Mouse (Mus musculus): Measurements from ENCODE around the gene Gucy2c.

DNA sequence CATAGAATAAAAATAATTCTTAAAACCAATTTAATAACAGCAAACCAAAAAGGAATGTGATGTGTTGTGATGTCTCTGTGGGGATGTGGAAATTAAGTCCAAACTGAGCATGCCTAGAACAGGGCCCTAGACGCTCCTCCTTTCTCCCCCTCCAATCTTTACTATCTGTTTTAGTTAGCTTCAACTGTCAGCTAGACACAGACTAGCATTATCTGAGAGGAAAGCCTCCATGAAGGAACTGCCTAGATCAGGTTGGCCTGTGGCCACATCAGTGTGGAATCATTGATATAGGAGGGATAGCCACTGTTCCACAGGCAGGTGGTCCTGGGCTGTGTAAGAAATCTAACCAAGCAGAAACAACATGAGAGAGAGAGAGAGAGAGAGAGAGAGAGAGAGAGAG, 13.5 kb upstream of the Gucy2c start:
- TF ChIP-seq CTCF (conservative IDR thresholded peaks at IDR 0.05; ENCODE audit: low read length) (no peak), POU5F1 (IDR thresholded peaks at IDR 0.05; ENCODE audit: borderline replicate concordance, low read length) (no peak)
